Mouse (Mus musculus) testis, adult 2 months (tissue): ENCODE measurements around the gene Mvb12b. TPM values are rescaled to one million over a fixed set of nuclear protein-coding genes. Genes with fewer than 3 reads are reported as not detected.

Experiments used
- H3K27ac ChIP-seq: fragments of 200-500 bp; 2 replicates; pipeline ENCODE4 v1.5.1; 2012; ENCODE audit warnings: low read depth, low read length; ENCODE audit not compliant: control insufficient read depth, insufficient read depth
- H3K27me3 ChIP-seq: fragments of 200-500 bp; 2 replicates; pipeline ENCODE4 v1.6.1; 2012; ENCODE audit warnings: mild to moderate bottlenecking, low read length, moderate library complexity; ENCODE audit not compliant: control insufficient read depth, insufficient read depth
- H3K36me3 ChIP-seq: fragments of 200-500 bp; 2 replicates; pipeline ENCODE4 v1.6.1; 2012; ENCODE audit warnings: mild to moderate bottlenecking, low read length; ENCODE audit not compliant: control insufficient read depth, insufficient read depth
- H3K4me1 ChIP-seq: fragments of 200-500 bp; 2 replicates; pipeline ENCODE4 v1.6.1; 2012; ENCODE audit warnings: low read length; ENCODE audit not compliant: control insufficient read depth, insufficient read depth
- H3K4me3 ChIP-seq: fragments of 200-500 bp; 2 replicates; pipeline ENCODE4 v1.5.1; 2012; ENCODE audit warnings: low read depth, mild to moderate bottlenecking, low read length, moderate library complexity, mixed read lengths; ENCODE audit not compliant: control insufficient read depth
- CTCF ChIP-seq: fragments of 200-500 bp; IDR thresholded peaks from 2 replicates; pipeline ENCODE4 v1.5.1; 2012; ENCODE audit warnings: low read depth, mild to moderate bottlenecking, inconsistent platforms, low read length, moderate library complexity; ENCODE audit not compliant: control insufficient read depth, insufficient read depth, insufficient replicate concordance
- POLR2A ChIP-seq: fragments of 200-500 bp; IDR thresholded peaks from 2 replicates; pipeline ENCODE4 v1.6.1; 2012; ENCODE audit warnings: low read depth, mild to moderate bottlenecking, inconsistent platforms, low read length, moderate library complexity; ENCODE audit not compliant: control insufficient read depth
- polyA plus RNA-seq: library from polyadenylated mRNA; depleted of rRNA; stranded (reverse); fragments of >200 nt; gene quantifications from 2 replicates; pipeline ENCODE4 v1.2.3, GENCODE M21; 2012

The Mvb12b gene
- polyA plus RNA-seq, 1 experiment, result 2.0 TPM

DNA sequence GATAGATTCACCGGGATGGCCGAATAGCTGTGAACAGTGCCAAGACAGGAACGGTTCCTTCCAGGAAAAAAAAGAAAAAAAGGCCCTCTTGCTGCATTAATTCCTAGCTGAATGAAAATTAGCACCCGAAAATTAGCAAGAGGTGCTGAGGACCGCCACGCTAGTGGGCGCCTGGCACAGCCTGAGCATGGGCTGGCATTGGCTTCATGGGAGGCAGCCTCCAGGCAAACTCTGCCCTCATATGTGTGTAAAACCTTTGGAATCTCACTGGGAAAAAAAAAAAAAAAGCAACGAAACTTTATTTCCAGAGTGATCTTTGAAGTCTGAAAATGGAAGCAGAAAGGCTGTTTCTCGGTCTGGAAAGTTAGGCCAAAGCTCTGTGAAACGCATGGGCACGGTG, 110.7 kb downstream of the Mvb12b start:
- Histone ChIP-seq H3K27ac (no peak overlapping the region), H3K4me3 (no peak overlapping the region), H3K36me3 (no peaks in the 10 kb centered on the region), H3K4me1 (no peaks in the 10 kb centered on the region), H3K27me3 (no peaks in the 10 kb centered on the region)
- no peak for TF ChIP-seq CTCF
- TF ChIP-seq POLR2A, result no peak

GRCm38 (mm10) chr2:33774884-33775283, 112.9 kb downstream of the Mvb12b start:
- no peaks in the 10 kb centered on the region for H3K4me1 ChIP-seq
- H3K27me3 ChIP-seq, result no peaks in the 10 kb centered on the region
- H3K36me3 ChIP-seq, result no peaks in the 10 kb centered on the region
- H3K27ac ChIP-seq, result no peak overlapping the region
- H3K4me3 ChIP-seq, result no peak overlapping the region
- TF ChIP-seq POLR2A (no peak), CTCF (no peak)

DNA sequence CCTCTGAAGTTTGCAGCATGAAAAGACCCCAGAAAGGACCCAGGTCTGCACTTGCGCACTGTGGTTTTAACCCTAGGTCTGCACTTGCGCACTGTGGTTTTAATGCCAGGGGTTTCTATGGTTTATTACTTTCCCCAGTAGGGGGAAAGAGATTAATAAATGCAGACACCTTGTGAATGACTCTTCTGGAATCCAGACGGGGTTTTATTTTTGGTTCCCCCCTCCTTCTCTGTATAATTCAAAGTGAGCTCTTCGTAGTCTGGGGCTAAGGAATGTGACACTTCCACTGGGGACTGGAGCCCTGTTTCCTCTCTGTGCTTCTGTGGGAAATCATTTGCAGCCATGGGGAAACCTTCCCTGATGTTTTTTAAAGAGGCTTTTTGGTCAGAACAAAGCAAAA, 113.6 kb downstream of the Mvb12b start:
- H3K4me3 ChIP-seq, result no peak overlapping the region
- no peaks in the 10 kb centered on the region for H3K4me1 ChIP-seq
- TF ChIP-seq POLR2A, result no peak
- no peak for TF ChIP-seq CTCF
- H3K27ac ChIP-seq, result no peak overlapping the region
- H3K36me3 ChIP-seq, result no peaks in the 10 kb centered on the region
- H3K27me3 ChIP-seq, result no peaks in the 10 kb centered on the region

- H3K27ac ChIP-seq, result no peak overlapping the region
- H3K27me3 ChIP-seq, result no peaks in the 10 kb centered on the region
- no peak overlapping the region for H3K4me3 ChIP-seq
- TF ChIP-seq POLR2A (no peak), CTCF (no peak)
- no peaks in the 10 kb centered on the region for H3K36me3 ChIP-seq
- no peaks in the 10 kb centered on the region for H3K4me1 ChIP-seq
Measured at GRCm38 (mm10) chr2:33772439-33772838, 115.3 kb downstream of the Mvb12b start.

DNA sequence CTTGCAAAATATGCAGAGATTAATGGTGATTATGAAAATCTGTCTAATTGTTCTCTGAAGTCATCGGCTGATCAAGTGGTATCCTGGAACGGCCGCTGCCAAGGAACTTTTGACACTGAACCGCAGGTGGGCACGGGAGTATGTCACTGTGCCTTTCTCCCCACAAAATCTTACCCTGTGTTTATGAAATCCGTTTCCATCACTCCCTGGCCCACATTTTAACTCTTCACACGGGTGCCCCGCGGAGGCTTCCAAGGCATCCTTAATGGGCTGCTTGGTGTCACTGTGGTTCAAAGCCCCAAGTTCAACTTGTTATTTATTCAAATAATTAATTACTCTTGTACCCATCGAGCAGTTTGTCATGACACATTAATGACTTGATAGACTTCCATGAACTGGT, 116.4 kb downstream of the Mvb12b start:
- Histone ChIP-seq H3K27ac (no peak overlapping the region), H3K36me3 (no peaks in the 10 kb centered on the region), H3K4me3 (no peak overlapping the region), H3K4me1 (no peaks in the 10 kb centered on the region), H3K27me3 (no peaks in the 10 kb centered on the region)
- TF ChIP-seq POLR2A (no peak), CTCF (no peak)

GRCm38 (mm10) chr2:33770526-33771130, 117.1 kb downstream of the Mvb12b start:
- H3K4me1 ChIP-seq, result no peaks in the 10 kb centered on the region
- TF ChIP-seq CTCF (no peak), POLR2A (no peak)

DNA sequence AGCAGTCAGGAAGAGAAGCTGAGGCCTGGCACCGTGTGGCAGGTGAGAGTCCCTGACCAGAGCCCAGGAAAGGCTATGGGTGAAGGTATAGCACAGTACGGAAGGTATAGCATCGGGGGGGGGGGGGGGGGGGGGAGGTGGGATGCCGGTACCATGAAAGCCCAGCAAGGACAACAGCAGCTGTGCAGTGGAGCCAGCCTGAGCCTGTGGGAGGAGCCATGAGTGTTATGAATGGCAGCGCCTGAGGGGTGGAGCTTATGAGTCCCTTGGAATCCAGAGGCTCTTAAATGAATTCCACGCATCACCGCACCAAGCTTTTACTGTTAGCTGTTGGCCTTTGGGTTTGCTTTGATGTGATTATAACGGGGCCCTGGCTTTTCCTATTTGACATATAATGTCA, 123.3 kb downstream of the Mvb12b start:
- no peak overlapping the region for H3K27ac ChIP-seq
- no peaks in the 10 kb centered on the region for H3K4me1 ChIP-seq
- no peaks in the 10 kb centered on the region for H3K36me3 ChIP-seq
- no peaks in the 10 kb centered on the region for H3K27me3 ChIP-seq
- H3K4me3 ChIP-seq, result no peak overlapping the region
- TF ChIP-seq CTCF (no peak), POLR2A (no peak)

More at GRCm38 (mm10) chr2:33770526-33771130, 117.1 kb downstream of the Mvb12b start:
- Histone ChIP-seq H3K27me3 (no peaks in the 10 kb centered on the region), H3K36me3 (no peaks in the 10 kb centered on the region), H3K27ac (no peak overlapping the region), H3K4me3 (no peak overlapping the region)

- TF ChIP-seq POLR2A (no peak), CTCF (no peak)
- Histone ChIP-seq H3K27ac (no peak overlapping the region), H3K27me3 (no peaks in the 10 kb centered on the region), H3K36me3 (no peaks in the 10 kb centered on the region), H3K4me3 (no peak overlapping the region), H3K4me1 (no peaks in the 10 kb centered on the region)
Measured at GRCm38 (mm10) chr2:33762210-33762609, 125.5 kb downstream of the Mvb12b start.
